Mouse (Mus musculus) embryonic fibroblast, embryonic 13.5 days (primary cell): Measurements from ENCODE around the gene Cd27.
"Not testable (repeated sequence)": the region's sequence is repeated elsewhere in the genome, so short reads cannot be mapped to it uniquely, and the experiment has no call there.

Source experiments
- CTCF ChIP-seq: IDR thresholded peaks from 2 replicates; pipeline ENCODE4 v1.5.1; 2011; ENCODE audit warnings: mild to moderate bottlenecking, control low read depth, low read length, moderate library complexity, borderline replicate concordance; ENCODE audit not compliant: insufficient read depth
- POLR2A ChIP-seq: IDR thresholded peaks from 2 replicates; pipeline ENCODE4 v1.6.1; 2011; ENCODE audit warnings: low read depth, mild to moderate bottlenecking, control low read depth, low read length, moderate library complexity

GRCm38 (mm10) chr6:125266600-125266999, 29.8 kb upstream of the Cd27 start:
- not testable (repeated sequence) for TF ChIP-seq POLR2A, CTCF
